Mouse (Mus musculus) mouse trophoblast stem cell (cell line): ENCODE results near the gene Immt.

Experiments used
- in situ Hi-C, 2 experiments: fragments of 300-500 bp; cut with MseI, MboI; formaldehyde crosslinking; loops; 2 replicates in 1 of 2; 3 replicates in 1 of 2; pipeline ENCODE4 v1.15.1; 2025

The Immt gene

DNA sequence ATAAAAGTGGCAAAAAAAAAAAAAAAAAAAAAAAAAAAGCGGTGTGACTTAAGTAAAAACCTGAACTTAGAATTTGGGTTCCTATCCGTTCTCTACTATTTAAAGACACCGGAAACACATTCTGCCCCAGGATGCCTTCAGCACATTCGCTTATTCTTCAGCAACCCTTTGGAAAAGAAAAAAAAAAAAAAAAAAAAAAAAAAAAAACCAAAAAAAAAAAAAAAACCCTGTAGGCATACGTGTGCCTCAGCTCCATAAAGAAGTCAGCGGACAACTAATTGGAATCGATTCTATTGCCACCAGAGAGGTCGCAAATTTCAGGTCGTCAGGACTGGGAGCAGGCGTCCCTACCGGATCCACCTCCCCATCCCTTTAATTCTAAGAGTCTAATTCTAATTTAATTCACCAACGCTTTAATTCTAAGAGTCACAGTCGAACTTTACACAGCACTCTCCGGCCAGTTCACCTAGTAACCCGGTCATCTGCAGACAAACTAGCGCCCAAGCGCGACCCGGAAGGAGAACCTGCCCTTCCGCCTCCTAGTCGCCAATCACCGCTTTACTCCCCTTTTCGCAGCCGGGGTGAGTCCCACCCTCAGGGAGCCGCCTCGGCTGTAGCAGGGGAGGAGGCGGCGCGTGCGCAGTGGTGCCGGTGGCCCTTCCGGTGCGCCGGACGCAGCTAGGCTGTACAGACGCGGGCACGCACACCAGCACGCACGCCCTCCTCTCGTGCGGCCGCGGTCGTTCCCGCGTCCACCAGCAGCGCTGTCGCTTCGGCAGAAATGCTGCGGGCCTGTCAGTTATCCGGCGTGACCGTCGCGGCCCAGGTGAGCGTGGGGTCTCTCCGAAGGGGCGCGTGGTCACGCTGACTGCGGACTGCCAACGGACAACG is at the start of gene Immt:
Immt (plus strand) TSS at position 642 of the 891 bp plus-strand sequence.
- in situ Hi-C loops: no loop called here

DNA sequence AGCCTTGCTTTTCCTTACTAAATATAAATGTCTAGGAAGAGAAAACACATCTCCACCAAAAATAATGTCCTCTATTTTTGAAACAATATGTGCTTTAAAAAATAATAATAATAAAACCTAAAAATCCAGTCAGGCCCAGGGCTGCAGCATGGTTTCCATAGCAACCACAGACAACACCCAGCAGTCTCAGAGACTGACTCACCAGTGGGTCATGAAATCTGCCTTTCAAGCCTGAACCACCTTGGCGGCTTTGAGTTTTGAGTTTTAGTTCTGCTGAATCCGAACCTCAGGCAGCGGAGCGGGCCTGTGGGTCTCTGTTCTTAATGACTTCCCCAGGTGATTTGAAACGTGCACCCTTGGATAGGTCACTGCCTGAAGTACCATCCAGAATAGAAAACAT is 48.0 kb upstream of the Immt start:
- in situ Hi-C loops: no loop called here

DNA sequence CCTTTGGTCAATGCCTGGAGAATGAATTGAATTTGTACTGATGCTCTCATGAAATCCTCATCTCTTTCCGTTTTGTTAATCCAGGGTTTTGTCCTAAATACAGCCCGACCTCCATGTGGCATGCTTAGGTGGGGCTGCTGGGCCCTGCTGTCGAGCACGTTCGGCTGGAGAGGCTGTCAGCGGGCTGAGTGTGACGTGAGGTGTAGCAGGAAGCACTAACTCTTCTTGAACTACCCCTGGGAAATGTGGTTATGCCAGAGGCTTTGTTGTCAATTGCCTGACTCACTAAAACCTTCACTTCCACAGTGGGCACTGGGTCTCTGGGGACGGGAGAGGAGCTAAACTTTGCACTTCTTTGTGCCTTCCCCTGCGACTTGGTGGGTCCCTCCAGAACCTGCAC is 42.8 kb upstream of the Immt start:
- in situ Hi-C loops: no loop called here

DNA sequence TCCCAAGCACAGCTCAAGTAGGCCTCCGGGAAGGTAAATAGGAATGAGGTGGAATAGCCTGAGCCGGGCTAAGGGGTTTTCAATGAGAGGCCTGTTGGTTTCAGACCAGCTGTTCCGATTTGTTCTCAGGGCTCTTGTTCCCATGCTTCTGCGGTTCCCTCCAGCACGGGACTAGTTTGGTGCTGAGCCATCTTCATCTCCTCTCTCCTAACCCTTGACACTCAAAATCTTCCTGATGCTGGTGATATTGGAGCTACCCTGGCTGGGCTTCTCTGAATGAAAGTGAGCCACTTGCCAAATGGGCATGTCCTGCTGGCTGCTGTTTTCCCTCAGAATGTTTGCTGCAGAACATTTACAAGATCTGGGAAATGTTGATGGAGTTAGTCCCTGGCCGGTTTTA is 39.4 kb upstream of the Immt start:
- in situ Hi-C loops: no loop called here

DNA sequence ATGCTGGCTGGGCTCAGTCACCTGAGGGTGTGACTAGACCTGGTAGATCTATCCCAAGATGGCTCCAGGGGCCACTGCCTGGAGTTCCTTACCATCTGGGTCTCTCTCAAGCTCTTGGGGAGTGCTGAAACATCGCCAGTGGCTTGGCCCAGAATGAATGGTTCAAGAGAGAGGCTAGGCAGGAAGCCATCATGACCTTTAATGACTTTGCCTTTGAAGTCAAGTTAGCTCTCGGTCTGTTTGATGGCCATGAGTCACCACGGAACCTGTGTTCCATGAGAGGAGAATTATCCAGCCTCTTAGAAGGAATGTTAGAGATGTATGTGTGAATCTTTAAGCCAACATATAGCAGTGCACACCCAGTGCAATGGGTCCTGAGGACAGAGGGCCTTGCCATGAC is 31.7 kb upstream of the Immt start:
- in situ Hi-C loops: no loop called here

DNA sequence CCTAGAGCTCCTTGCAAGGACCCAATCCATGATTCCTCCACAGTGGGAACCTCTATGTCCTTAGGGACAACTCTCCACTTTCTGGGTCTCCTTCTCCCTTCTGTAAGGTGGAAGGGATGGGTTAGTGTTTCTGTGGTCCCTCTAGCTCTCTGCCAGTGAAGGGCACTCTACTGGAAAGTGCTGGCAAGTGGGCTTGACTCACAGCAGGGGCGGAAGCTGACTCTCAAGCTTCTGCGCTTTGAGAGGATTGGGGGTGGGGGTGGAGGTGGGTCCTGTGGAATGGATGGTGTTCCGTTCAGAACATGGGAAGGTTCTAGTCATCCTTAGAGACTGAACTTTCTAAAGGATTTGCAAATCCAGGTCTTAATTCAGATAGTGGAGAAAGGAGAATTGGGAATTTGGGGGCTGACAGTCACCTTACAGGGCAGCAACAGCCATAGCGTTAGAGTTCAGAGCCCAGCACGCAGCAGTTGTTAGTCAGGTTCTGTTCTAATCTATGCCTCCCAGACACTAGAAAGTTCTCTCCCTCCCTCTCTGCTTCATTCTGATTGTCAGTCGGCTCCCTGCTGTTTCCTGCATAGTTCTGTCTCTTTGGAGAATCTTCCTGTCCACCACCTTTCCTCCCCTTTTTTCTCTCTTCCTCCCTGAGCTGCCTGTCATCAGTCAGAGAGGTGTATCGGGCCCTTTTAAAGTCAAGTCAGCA is 30.0 kb upstream of the Immt start:
- in situ Hi-C loops: loop anchor here (25.0 kb wide), 1 partner anchor 189 kb away; no protein-coding TSS in a partner anchor

DNA sequence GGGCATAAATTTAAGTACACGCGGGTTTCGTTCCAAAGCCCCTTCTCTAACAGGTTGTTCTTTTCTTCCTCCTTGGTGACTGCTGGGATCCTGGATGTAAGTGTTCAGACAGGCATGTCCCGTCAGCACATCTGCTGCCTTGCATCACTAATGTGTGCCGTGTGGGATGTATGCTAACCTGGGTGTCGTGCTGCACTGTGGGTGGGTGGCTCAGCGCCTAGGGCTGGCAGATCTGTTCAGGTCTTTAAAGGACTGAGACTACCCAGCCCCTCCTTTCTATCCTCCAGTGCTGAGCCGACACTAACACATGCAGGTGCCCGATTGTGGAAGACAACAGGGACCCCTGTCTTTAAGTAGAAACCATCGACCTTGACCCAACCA is 29.4 kb upstream of the Immt start:
- in situ Hi-C loops: loop anchor here (25.0 kb wide), 1 partner anchor 189 kb away; no protein-coding TSS in a partner anchor

DNA sequence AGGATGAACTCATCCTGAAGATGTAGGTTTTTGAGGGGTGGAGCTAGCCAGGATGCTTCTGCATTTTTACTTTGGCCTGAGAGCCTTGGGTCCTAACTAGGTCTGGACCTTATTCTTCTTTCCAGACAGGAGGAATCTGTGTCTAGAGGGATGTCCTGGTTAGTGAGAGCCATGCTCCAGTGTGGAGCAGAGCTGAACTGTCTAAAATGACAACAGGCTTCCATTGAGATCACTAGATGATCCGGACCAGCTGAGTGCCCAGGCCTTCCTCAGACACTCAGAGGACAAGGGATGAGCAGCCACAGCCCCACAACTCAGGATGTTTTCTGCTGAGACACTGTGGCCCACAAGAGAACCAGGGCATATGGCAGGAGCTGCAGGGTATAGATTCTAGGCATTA is 27.5 kb upstream of the Immt start:
- in situ Hi-C loops: loop anchor here (25.0 kb wide), 1 partner anchor 191 kb away; no protein-coding TSS in a partner anchor

DNA sequence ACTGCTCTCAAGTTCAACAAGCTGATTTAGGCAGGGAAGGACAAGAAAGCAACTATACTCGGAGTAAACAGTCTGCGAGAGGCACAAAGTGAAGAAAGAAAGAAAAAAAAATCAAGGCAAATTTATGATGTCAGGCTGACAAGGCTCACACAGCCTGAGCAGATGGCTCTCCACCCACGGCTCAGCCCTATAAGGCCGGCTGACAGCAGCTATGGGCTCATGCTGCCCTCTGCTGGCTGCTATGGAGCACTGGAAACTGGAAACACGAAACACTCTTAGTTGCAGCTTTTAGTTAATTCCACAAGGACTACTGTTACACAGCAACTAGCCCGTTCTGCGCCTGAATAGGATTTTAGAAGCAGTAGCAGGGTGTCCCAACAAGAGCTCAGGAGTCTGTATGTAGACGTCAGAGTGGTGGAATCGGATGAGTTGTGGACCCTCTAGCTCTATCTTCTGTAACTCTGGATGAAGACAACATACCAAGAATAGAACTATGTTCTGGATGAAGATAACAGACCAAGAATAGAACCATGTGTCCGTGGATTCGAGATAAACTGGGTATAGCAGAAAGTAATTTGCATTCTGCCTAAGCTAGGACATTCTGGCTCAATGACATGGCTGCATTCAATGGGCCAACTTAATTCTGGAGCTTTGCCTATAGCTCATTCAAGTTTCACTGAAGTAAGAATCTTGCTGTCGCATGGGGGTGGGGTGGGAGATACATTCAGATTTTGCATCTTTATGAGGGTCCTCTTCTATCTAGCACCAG is 26.9 kb upstream of the Immt start:
- in situ Hi-C loops: loop anchor here (25.0 kb wide), 1 partner anchor 192 kb away; no protein-coding TSS in a partner anchor

DNA sequence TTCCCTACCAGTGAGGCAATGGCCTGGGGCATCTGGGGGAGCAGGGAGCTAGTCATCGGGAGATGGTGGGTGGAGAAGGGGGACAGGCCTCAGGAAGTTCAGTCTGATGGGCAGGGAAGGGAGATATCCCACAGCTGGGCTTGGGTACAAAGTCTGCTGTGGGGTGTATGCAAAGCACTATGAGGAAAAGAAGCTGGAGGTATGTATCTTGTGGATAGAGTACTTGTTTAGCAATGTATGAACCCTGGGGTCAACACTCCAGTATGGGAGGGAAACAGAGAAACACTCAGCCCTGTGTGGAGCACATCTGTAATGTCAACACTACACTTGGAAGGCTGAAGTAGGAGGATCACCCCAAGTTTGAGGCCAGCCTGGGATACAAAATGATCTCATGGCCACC is 24.4 kb upstream of the Immt start:
- in situ Hi-C loops: loop anchor here (25.0 kb wide), 1 partner anchor 194 kb away; no protein-coding TSS in a partner anchor

DNA sequence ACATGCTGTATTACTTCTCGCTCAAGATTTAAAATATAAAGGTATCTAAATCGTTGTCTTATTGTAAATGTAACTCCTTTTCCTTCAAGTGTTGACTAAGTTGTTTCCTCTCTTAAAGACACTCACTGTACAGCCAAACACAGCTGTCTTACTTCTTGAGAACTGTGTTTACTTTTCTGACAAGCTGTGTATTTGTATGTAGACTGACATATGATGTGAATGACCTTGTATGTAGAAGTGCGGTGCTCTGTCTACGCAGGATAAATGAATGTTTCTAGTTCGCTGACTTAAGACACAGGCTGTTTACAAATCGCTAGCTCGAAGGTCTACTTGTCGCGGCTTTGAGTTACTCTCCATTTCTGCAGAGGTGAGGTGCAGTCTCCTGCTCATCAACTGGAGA is 21.2 kb upstream of the Immt start:
- in situ Hi-C loops: loop anchor here (25.0 kb wide), 1 partner anchor 198 kb away; no protein-coding TSS in a partner anchor

DNA sequence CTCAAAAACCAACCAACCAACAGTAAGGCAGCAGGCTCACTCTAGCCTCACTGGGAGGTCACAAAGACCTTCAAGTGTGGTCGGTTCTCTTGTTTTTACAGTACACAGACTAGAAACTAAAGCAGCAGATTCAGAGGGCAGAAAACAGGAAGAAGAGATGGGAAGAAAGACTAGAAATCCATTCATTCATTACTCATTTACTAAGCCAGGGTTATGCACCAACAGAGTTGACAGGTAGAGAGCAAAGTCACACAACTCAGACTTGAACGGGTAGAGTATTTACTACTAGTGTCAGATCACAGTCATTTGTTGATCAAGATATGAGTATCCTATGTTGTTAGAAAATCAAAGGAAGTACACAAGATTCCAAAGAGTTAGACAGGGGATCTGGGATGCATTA is 18.3 kb upstream of the Immt start:
- in situ Hi-C loops: loop anchor here (25.0 kb wide), 1 partner anchor 201 kb away; no protein-coding TSS in a partner anchor

DNA sequence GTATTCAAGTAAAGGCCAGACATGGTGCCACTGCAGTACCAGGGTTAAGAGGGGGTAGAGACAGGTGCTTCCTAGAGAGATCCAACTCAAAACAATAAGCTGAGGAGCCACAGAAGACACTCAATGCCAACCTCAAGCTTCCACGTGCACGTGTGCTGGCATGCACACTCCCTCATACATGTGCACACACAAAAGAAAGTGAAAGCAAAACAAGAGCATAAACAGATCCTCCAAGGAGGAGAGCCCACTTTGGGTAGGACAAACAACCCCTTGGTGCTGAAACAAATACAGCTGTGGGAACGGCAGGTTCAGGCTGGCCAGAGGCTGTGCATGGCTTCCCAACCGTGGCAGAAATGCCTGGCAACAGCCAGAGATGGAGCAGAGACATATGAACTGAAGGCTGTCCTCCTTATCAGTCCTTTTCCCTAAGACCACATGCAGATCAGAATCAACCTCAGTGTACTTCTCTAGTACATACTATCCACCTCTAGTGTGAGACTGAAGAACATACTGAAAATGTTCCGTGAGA is 11.3 kb upstream of the Immt start:
- in situ Hi-C loops: loop anchor here (25.0 kb wide), 1 partner anchor 208 kb away; no protein-coding TSS in a partner anchor

DNA sequence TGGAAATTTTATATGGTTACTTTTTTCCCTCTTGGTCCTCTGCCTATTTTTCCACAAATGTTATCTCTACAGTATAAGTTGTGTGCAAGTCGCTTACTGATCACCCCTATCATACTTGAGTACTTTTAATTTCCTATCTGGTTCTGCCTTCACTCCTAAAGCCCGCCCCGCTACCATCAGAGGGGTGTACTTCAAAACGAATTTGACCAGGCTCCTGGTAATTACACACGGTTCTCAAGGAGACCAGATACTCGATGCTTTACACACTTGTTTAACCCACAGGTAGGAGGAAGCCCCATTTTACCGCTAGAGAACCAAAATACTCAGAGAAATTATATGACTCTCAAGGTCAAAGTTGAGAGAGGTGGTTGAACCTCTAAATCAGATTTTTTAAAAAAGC is 8.0 kb upstream of the Immt start:
- in situ Hi-C loops: loop anchor here (25.0 kb wide), 1 partner anchor 211 kb away; no protein-coding TSS in a partner anchor

DNA sequence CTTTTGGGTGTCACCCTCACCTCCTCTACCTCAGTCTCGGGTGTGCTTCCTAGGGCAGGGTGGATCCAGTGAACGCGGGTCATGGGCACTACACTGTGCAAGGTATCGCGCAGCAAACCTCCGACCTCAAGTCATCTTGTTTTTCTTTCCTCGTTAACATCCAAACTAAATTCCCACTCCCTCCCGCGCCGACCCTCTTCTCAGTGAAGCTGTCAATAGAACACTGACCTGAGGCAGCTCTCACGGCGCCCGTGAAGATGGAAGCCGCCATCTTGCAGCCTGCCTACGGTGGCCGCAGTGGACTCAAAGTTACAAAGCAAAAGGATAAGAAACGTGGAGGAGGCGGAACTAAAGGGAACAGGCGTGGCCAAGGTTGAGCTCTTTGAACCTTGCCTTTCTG is 7.6 kb upstream of the Immt start:
- in situ Hi-C loops: loop anchor here (25.0 kb wide), 1 partner anchor 211 kb away; no protein-coding TSS in a partner anchor

DNA sequence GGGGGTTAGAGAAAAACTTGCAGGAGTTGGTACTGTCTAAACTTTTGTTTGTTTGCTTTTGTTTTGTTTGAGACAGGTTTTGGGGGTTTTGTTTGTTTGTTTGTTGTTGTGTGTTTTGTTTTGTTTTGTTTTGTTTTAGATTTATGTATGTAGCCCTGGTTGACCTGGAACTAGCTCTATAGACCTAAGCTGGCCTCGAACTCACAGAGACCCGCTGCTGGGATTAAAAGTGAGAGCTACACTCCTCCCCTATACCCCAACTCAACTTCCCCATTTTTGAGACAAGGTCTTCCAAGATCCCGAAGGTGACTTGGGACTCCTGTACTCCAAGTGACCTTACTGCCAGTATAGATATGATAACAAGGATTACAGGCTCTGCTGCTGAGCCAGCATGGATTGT is 7.2 kb upstream of the Immt start:
- in situ Hi-C loops: loop anchor here (25.0 kb wide), 1 partner anchor 212 kb away; no protein-coding TSS in a partner anchor

DNA sequence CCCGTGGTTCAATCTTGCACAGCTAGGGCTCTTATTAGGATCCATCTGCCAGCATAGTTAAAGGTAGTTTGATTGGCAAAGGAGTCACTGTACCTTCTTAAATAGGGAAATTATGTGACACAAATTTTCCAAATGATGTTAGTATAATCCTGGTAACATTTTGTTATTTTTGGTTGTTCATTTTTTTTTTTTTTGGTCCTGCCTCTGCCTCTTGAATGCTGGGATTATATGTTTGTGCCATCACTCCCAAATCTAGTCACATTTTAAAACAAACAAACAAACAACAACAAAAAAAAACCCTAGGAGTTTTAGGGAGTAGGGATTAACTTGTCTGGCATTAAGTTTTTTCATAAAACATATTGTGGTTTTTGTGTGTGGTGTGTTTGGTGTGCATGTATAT is 4.3 kb upstream of the Immt start, which contains the start of gene Mrpl35:
Mrpl35 (minus strand) TSS at position 101 of the 400 bp plus-strand sequence.
- in situ Hi-C loops: no loop called here

DNA sequence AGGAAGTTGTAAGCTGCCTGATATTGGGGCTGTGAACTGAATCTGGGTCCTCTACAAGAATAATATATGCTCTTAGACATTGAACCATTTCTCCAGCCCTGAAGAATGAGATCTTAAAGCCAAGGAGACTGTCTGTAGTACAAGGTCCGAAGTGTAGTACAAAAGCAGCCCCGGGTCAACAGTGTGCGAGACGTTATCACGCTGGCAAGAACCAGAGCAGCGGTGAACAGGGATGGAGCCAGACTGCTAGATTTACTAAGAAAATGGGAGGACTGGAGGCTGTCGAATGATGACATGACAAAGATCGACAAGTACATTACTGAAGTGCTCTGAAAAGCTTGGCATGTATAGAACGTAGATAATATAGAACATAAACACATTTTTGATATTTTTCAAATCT is 1.4 kb upstream of the Immt start:
- in situ Hi-C loops: no loop called here

DNA sequence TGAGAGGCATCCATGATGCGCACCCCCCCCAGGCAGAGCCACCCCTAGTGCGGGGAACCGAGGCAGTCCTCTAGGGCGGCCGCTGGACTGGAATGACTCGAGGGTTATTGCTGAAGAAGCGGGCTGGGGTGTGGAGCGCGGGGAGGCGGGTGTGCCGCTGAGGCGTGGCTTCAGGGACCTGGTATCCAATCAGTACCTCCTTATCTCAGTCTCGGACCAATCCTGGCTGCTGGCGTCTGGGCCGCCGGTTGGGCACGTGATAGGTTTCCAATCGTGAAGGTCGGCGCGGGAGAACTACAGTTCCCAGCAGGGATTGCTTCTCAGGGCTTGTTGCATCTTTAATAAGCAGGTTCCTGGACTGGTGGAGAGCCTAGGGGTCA is 440 bp downstream of the Immt start:
- in situ Hi-C loops: no loop called here

DNA sequence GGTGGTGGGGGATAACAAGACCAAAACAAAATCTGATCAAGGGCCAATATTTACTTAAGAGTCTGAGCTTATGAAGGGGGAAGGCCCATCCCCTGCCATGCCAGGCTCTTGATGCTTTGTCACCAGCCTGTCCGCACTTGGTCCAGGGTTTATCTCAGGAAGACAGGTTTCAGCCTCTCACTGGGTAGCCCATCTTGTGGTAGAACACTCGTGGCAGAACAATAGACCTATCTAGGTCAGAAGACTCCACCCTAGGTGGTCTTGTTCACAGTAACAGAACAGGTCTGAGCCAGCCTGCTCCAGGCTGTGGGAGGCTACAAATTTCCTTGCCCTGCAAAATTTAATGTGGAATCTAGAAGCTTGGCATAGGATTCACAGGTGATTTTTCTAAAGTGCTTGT is 5.7 kb downstream of the Immt start:
- in situ Hi-C loops: no loop called here

DNA sequence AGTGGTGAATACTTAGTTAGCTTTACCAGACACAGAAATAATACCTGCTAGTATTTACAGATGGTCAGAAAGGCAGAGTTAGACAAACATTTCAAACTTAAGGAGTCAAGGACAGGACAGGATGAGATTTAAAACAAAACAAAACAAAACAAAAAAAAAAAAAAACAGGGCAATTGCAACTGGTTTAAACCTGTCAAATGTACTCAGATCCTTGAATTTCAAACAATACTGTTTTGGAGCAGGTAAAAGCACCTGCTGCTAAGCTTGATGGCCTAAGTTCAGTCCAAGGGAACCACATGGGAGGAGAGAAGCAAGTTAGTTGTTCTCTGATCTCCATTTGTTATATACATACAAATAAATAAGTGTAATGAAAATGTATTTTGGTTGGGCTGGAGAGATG is 8.7 kb downstream of the Immt start:
- in situ Hi-C loops: no loop called here
